Mouse (Mus musculus): ENCODE data around the gene Limk2. TPM values are rescaled to one million over a fixed set of nuclear protein-coding genes. Genes with fewer than 3 reads are reported as not detected.

Limk2 gene
- polyA plus RNA-seq, 1 experiment from 2014 or later, result 161 TPM

- whole genome bisulfite sequencing, result 76% methylated on average over 5 of the region's 5 CpGs
- H3K27ac ChIP-seq (ENCODE audit: low read depth, low read length), result no peak overlapping the region
- H3K4me3 ChIP-seq (ENCODE audit: low read depth, low read length), result no peak overlapping the region
- no peak overlapping the region for H3K4me2 ChIP-seq (ENCODE audit: low read depth, low read length)
- H3K9me3 ChIP-seq (ENCODE audit: control insufficient read depth, low read length), result no peaks in the 10 kb centered on the region
- no peaks in the 10 kb centered on the region for H3K27me3 ChIP-seq (ENCODE audit: control insufficient read depth, insufficient read depth, low read length)
- no peaks in the 10 kb centered on the region for H3K36me3 ChIP-seq (ENCODE audit: control insufficient read depth, insufficient read depth, low read length)
- no peaks in the 10 kb centered on the region for H3K4me1 ChIP-seq (ENCODE audit: control insufficient read depth, insufficient read depth, low read length)
- peak; percentile 58; the same call in 1 of the 2 replicates for ATAC-seq (ENCODE audit: low read depth)
- H3K9ac ChIP-seq (replicated peaks; ENCODE audit: low read depth, low read length), result no peak overlapping the region
Observed at GRCm38 (mm10) chr11:3382602-3383594, 26.1 kb downstream of the Limk2 start.

GRCm38 (mm10) chr11:3381148-3381814 is 27.7 kb downstream of the Limk2 start:
- H3K4me3 ChIP-seq (ENCODE audit: low read depth, low read length), result no peak overlapping the region
- H3K36me3 ChIP-seq (ENCODE audit: control insufficient read depth, insufficient read depth, low read length), result no peaks in the 10 kb centered on the region
- H3K9ac ChIP-seq (replicated peaks; ENCODE audit: low read depth, low read length), result no peak overlapping the region
- H3K9me3 ChIP-seq (ENCODE audit: control insufficient read depth, low read length), result no peaks in the 10 kb centered on the region
- no peak overlapping the region for H3K27ac ChIP-seq (ENCODE audit: low read depth, low read length)
- WGBS, result 95% methylated on average over 6 of the region's 6 CpGs
- no peak for ATAC-seq (ENCODE audit: low read depth)
- H3K27me3 ChIP-seq (ENCODE audit: control insufficient read depth, insufficient read depth, low read length), result no peaks in the 10 kb centered on the region
- H3K4me2 ChIP-seq (ENCODE audit: low read depth, low read length), result no peak overlapping the region
- H3K4me1 ChIP-seq (ENCODE audit: control insufficient read depth, insufficient read depth, low read length), result no peaks in the 10 kb centered on the region

GRCm38 (mm10) chr11:3379427-3379826 is 29.6 kb downstream of the Limk2 start:
- no peaks in the 10 kb centered on the region for H3K9me3 ChIP-seq (ENCODE audit: control insufficient read depth, low read length)
- WGBS, result 90% methylated on average over 4 of the region's 4 CpGs
- no peak for ATAC-seq (ENCODE audit: low read depth)
- peaks cover 1% of the 10 kb centered on the region; the same call in 1 of the 2 replicates for H3K4me1 ChIP-seq (ENCODE audit: control insufficient read depth, insufficient read depth, low read length)
- no peak overlapping the region for H3K4me3 ChIP-seq (ENCODE audit: low read depth, low read length)
- no peak overlapping the region for H3K27ac ChIP-seq (ENCODE audit: low read depth, low read length)
- no peaks in the 10 kb centered on the region for H3K36me3 ChIP-seq (ENCODE audit: control insufficient read depth, insufficient read depth, low read length)
- no peak overlapping the region for H3K9ac ChIP-seq (replicated peaks; ENCODE audit: low read depth, low read length)
- no peaks in the 10 kb centered on the region for H3K27me3 ChIP-seq (ENCODE audit: control insufficient read depth, insufficient read depth, low read length)
- no peak overlapping the region for H3K4me2 ChIP-seq (ENCODE audit: low read depth, low read length)

- WGBS, result 71% methylated on average over 12 of the region's 12 CpGs
- Histone ChIP-seq H3K9me3 (ENCODE audit: control insufficient read depth, low read length) (no peaks in the 10 kb centered on the region), H3K4me1 (ENCODE audit: control insufficient read depth, insufficient read depth, low read length) (peaks cover 20% of the 10 kb centered on the region), H3K27ac (ENCODE audit: low read depth, low read length) (peak overlapping the region; percentile 73), H3K4me3 (ENCODE audit: low read depth, low read length) (no peak overlapping the region), H3K9ac (replicated peaks; ENCODE audit: low read depth, low read length) (0 out of 2 replicates have a peak overlapping the region, but pooled peaks have one; percentile 7), H3K4me2 (ENCODE audit: low read depth, low read length) (peak overlapping the region; percentile 11; the same call in 1 of the 2 replicates), H3K36me3 (ENCODE audit: control insufficient read depth, insufficient read depth, low read length) (no peaks in the 10 kb centered on the region), H3K27me3 (ENCODE audit: control insufficient read depth, insufficient read depth, low read length) (no peaks in the 10 kb centered on the region)
- ATAC-seq (ENCODE audit: low read depth), result no peak
Observed at GRCm38 (mm10) chr11:3374741-3375140, 34.2 kb downstream of the Limk2 start.

GRCm38 (mm10) chr11:3374293-3374645 is 34.7 kb downstream of the Limk2 start:
- no peaks in the 10 kb centered on the region for H3K27me3 ChIP-seq (ENCODE audit: control insufficient read depth, insufficient read depth, low read length)
- 14% methylated on average over 7 of the region's 7 CpGs for WGBS
- no peaks in the 10 kb centered on the region for H3K9me3 ChIP-seq (ENCODE audit: control insufficient read depth, low read length)
- peak overlapping the region; percentile 73 for H3K27ac ChIP-seq (ENCODE audit: low read depth, low read length)
- no peaks in the 10 kb centered on the region for H3K36me3 ChIP-seq (ENCODE audit: control insufficient read depth, insufficient read depth, low read length)
- H3K4me1 ChIP-seq (ENCODE audit: control insufficient read depth, insufficient read depth, low read length), result peaks cover 25% of the 10 kb centered on the region
- H3K4me2 ChIP-seq (ENCODE audit: low read depth, low read length), result peak overlapping the region; percentile 11; the same call in 1 of the 2 replicates
- H3K9ac ChIP-seq (replicated peaks; ENCODE audit: low read depth, low read length), result 0 out of 2 replicates have a peak overlapping the region, but pooled peaks have one; percentile 7
- H3K4me3 ChIP-seq (ENCODE audit: low read depth, low read length), result no peak overlapping the region
- ATAC-seq (ENCODE audit: low read depth), result peak; percentile 22; the same call in 1 of the 2 replicates

- WGBS, result 23% methylated on average over 7 of the region's 7 CpGs
- H3K9ac ChIP-seq (replicated peaks; ENCODE audit: low read depth, low read length), result no peak overlapping the region
- no peaks in the 10 kb centered on the region for H3K9me3 ChIP-seq (ENCODE audit: control insufficient read depth, low read length)
- H3K27me3 ChIP-seq (ENCODE audit: control insufficient read depth, insufficient read depth, low read length), result no peaks in the 10 kb centered on the region
- no peaks in the 10 kb centered on the region for H3K36me3 ChIP-seq (ENCODE audit: control insufficient read depth, insufficient read depth, low read length)
- peak; percentile 12; the same call in 1 of the 2 replicates for ATAC-seq (ENCODE audit: low read depth)
- H3K4me3 ChIP-seq (ENCODE audit: low read depth, low read length), result no peak overlapping the region
- H3K4me2 ChIP-seq (ENCODE audit: low read depth, low read length), result peak overlapping the region; percentile 11; the same call in 1 of the 2 replicates
- peaks cover 30% of the 10 kb centered on the region for H3K4me1 ChIP-seq (ENCODE audit: control insufficient read depth, insufficient read depth, low read length)
- peak overlapping the region; percentile 73 for H3K27ac ChIP-seq (ENCODE audit: low read depth, low read length)
Observed at GRCm38 (mm10) chr11:3373591-3374292, 35.2 kb downstream of the Limk2 start.

- Histone ChIP-seq H3K27ac (ENCODE audit: low read depth, low read length) (peak overlapping the region; percentile 89), H3K4me1 (ENCODE audit: control insufficient read depth, insufficient read depth, low read length) (peaks cover 33% of the 10 kb centered on the region), H3K4me3 (ENCODE audit: low read depth, low read length) (peak overlapping the region; percentile 64), H3K9ac (replicated peaks; ENCODE audit: low read depth, low read length) (peak overlapping the region; percentile 88), H3K4me2 (ENCODE audit: low read depth, low read length) (peak overlapping the region; percentile 78), H3K27me3 (ENCODE audit: control insufficient read depth, insufficient read depth, low read length) (no peaks in the 10 kb centered on the region), H3K9me3 (ENCODE audit: control insufficient read depth, low read length) (no peaks in the 10 kb centered on the region), H3K36me3 (ENCODE audit: control insufficient read depth, insufficient read depth, low read length) (no peaks in the 10 kb centered on the region)
- WGBS, result 22% methylated on average over 7 of the region's 7 CpGs
- ATAC-seq (ENCODE audit: low read depth), result peak; percentile 5; the same call in 1 of the 2 replicates
Observed at GRCm38 (mm10) chr11:3371599-3372295, 37.2 kb downstream of the Limk2 start.

- Histone ChIP-seq H3K27ac (ENCODE audit: low read depth, low read length) (peak overlapping the region; percentile 89), H3K4me2 (ENCODE audit: low read depth, low read length) (peak overlapping the region; percentile 78), H3K9me3 (ENCODE audit: control insufficient read depth, low read length) (no peaks in the 10 kb centered on the region), H3K4me3 (ENCODE audit: low read depth, low read length) (peak overlapping the region; percentile 64), H3K27me3 (ENCODE audit: control insufficient read depth, insufficient read depth, low read length) (no peaks in the 10 kb centered on the region), H3K9ac (replicated peaks; ENCODE audit: low read depth, low read length) (peak overlapping the region; percentile 88), H3K4me1 (ENCODE audit: control insufficient read depth, insufficient read depth, low read length) (peaks cover 33% of the 10 kb centered on the region), H3K36me3 (ENCODE audit: control insufficient read depth, insufficient read depth, low read length) (no peaks in the 10 kb centered on the region)
- WGBS, result 3% methylated on average over 27 of the region's 27 CpGs
- peak; percentile 96 for ATAC-seq (ENCODE audit: low read depth)
Observed at GRCm38 (mm10) chr11:3370928-3371598, 37.9 kb downstream of the Limk2 start.

All from neural tube, embryonic 14.5 days (tissue).